Mouse (Mus musculus) midbrain, embryonic 16.5 days (tissue): ENCODE data around the gene Olfr668. TPM values are rescaled to one million over a fixed set of nuclear protein-coding genes. Genes with fewer than 3 reads are reported as not detected.
"Not testable (repeated sequence)": the region's sequence is repeated elsewhere in the genome, so short reads cannot be mapped to it uniquely, and the experiment has no call there.

ENCODE experiments used
- ATAC-seq: fragments of 200-750 bp; cut with Nextera tagmentation; 2 replicates; pipeline ENCODE4 v1.8.0; 2017; ENCODE audit warnings: moderate TSS enrichment
- H3K27ac ChIP-seq: fragments of 300-500 bp; sonication (generic); 2 replicates; pipeline ENCODE4 v1.5.1; 2014; ENCODE audit warnings: mild to moderate bottlenecking, low read length, mixed read lengths
- H3K27me3 ChIP-seq: fragments of 300-500 bp; sonication (generic); 2 replicates; pipeline ENCODE4 v1.6.1; 2014; ENCODE audit warnings: low read depth, low read length, mixed read lengths; ENCODE audit not compliant: control insufficient read depth, insufficient read depth
- H3K36me3 ChIP-seq: fragments of 300-500 bp; sonication (generic); 2 replicates; pipeline ENCODE4 v1.6.1; 2014; ENCODE audit warnings: mild to moderate bottlenecking, low read length, moderate library complexity, mixed read lengths; ENCODE audit not compliant: control insufficient read depth, insufficient read depth
- H3K4me1 ChIP-seq: fragments of 300-500 bp; sonication (generic); 2 replicates; pipeline ENCODE4 v1.6.1; 2014; ENCODE audit warnings: mild to moderate bottlenecking, low read length, mixed read lengths; ENCODE audit not compliant: control insufficient read depth, insufficient read depth
- H3K4me2 ChIP-seq: fragments of 300-500 bp; sonication (generic); 2 replicates; pipeline ENCODE4 v1.6.1; 2014; ENCODE audit warnings: mild to moderate bottlenecking, low read length, mixed read lengths
- H3K4me3 ChIP-seq: fragments of 300-500 bp; sonication (generic); 2 replicates; pipeline ENCODE4 v1.5.1; 2014; ENCODE audit warnings: low read depth, mild to moderate bottlenecking, low read length, moderate library complexity, mixed read lengths
- H3K9ac ChIP-seq: fragments of 300-500 bp; sonication (generic); 2 replicates; pipeline ENCODE4 v1.6.1; 2014; ENCODE audit warnings: low read depth, low read length, mixed read lengths
- H3K9me3 ChIP-seq: fragments of 300-500 bp; sonication (generic); replicated peaks from 2 replicates; pipeline ENCODE4 v1.6.1; 2014; ENCODE audit warnings: mild to moderate bottlenecking, low read length, mixed read lengths; ENCODE audit not compliant: control insufficient read depth, poor library complexity, severe bottlenecking
- WGBS: fragments of 180-500 bp; shearing (Covaris S2); extraction: QIAGEN DNeasy Blood & Tissue Kit; methylation state at CpG from one replicate; pipeline ENCODE4 v1.1.7; 2014; 5-methylcytosine and 5-hydroxymethylcytosine counted together
- polyA plus RNA-seq: library from polyadenylated mRNA; unstranded; fragments of >200 nt; fragmentation: Nextera tagmentation; extraction: Ambion mirVana; gene quantifications from 2 replicates; pipeline ENCODE4 v1.2.1, GENCODE M21; 2015

The Olfr668 gene
- polyA plus RNA-seq: not detected in 2 replicates

GRCm38 (mm10) chr7:104927957-104928356 lies at the start of gene Olfr668:
Gene Olfr668, minus strand, starts transcription at chr7:104928057.
- WGBS: 86% methylated on average over 1 of the region's 1 CpGs

DNA sequence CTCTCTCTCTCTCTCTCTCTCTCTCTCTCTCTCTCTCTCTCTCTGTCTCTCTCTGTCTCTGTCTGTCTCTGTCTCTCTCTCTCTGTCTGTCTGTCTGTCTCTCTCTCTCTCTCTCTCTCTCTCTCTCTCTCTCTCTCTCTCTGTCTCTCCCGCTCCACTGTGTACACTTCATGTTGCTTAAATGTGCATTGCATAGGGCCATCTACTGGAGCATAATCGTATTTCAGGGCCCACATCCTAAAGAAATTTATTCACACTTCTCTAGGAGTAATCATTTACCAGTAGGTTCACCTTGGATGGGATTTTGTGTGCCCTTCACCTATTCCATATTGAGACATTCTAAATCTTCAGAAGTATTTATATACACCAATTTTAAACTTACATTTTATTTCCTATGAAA lies 44.6 kb upstream of the Olfr668 start:
- not testable (repeated sequence) for H3K4me1 ChIP-seq, H3K9me3 ChIP-seq, H3K9ac ChIP-seq, H3K4me2 ChIP-seq, H3K27me3 ChIP-seq, H3K4me3 ChIP-seq, H3K36me3 ChIP-seq, H3K27ac ChIP-seq, ATAC-seq
- WGBS: 64% methylated on average over 2 of the region's 2 CpGs

More at GRCm38 (mm10) chr7:104927957-104928356, at the start of gene Olfr668:
- no peak for ATAC-seq
- no peaks in the 10 kb centered on the region for H3K4me1 ChIP-seq
- H3K36me3 ChIP-seq: no peaks in the 10 kb centered on the region
- H3K27ac ChIP-seq: no peak within 1 kb of the TSS
- no peaks in the 10 kb centered on the region for H3K27me3 ChIP-seq
- H3K9me3 ChIP-seq: no peaks in the 10 kb centered on the region
- H3K4me3 ChIP-seq: no peak within 1 kb of the TSS
- H3K9ac ChIP-seq: no peak within 1 kb of the TSS
- H3K4me2 ChIP-seq: no peak within 1 kb of the TSS

- Histone ChIP-seq H3K4me1 (no peaks in the 10 kb centered on the region), H3K9me3 (no peaks in the 10 kb centered on the region), H3K27ac (no peak within 1 kb of the TSS), H3K4me2 (no peak within 1 kb of the TSS), H3K9ac (no peak within 1 kb of the TSS), H3K36me3 (no peaks in the 10 kb centered on the region), H3K4me3 (no peak within 1 kb of the TSS), H3K27me3 (no peaks in the 10 kb centered on the region)
- no peak for ATAC-seq
- WGBS: 64% methylated on average over 1 of the region's 1 CpGs
Measured at GRCm38 (mm10) chr7:104962520-104962919, 34.7 kb upstream of the Olfr668 start, which contains the start of gene Olfr670. Gene Olfr670, minus strand, starts transcription at chr7:104962620.

GRCm38 (mm10) chr7:104950234-104950633 lies 22.4 kb upstream of the Olfr668 start:
- not testable (repeated sequence) for ATAC-seq, H3K27me3 ChIP-seq, H3K4me1 ChIP-seq, H3K9ac ChIP-seq, H3K27ac ChIP-seq, H3K9me3 ChIP-seq, H3K36me3 ChIP-seq, H3K4me3 ChIP-seq, H3K4me2 ChIP-seq
- 94% methylated on average over 16 of the region's 16 CpGs for WGBS

DNA sequence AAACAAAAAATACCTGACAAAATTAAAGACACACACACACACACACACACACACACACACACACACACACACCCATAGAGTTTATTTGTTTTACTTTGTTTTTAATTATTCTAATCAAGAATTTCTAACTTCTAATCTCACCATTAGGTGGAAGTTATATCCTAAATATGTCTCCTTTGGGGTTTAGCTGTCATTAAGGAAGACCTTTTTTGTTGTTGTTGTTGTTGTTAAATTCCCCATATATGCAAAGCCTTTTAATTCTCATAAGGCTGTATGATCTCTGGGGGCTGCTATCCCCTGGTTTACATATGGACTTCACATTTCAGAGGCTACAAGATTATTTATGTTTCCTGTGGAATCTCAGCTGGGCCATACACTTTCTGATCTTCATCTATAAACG lies 6.1 kb upstream of the Olfr668 start, which contains the start of gene Olfr669:
Gene Olfr669 (plus strand): TSS at position 301 of the 400 bp plus-strand sequence.
- Histone ChIP-seq H3K4me2 (no peak within 1 kb of the TSS), H3K9ac (no peak within 1 kb of the TSS), H3K27ac (no peak within 1 kb of the TSS), H3K36me3 (no peaks in the 10 kb centered on the region), H3K4me3 (no peak within 1 kb of the TSS), H3K9me3 (no peaks in the 10 kb centered on the region), H3K4me1 (no peaks in the 10 kb centered on the region), H3K27me3 (no peaks in the 10 kb centered on the region)
- WGBS: 93% methylated on average over 1 of the region's 1 CpGs
- ATAC-seq: no peak

GRCm38 (mm10) chr7:104921382-104921781 lies 6.5 kb downstream of the Olfr668 start, which contains the start of gene Olfr667:
Gene Olfr667, minus strand, starts transcription at chr7:104921482.
- Histone ChIP-seq H3K36me3 (no peaks in the 10 kb centered on the region), H3K9ac (no peak within 1 kb of the TSS), H3K27me3 (no peaks in the 10 kb centered on the region), H3K4me2 (no peak within 1 kb of the TSS), H3K27ac (no peak within 1 kb of the TSS), H3K4me1 (no peaks in the 10 kb centered on the region), H3K9me3 (no peaks in the 10 kb centered on the region), H3K4me3 (no peak within 1 kb of the TSS)
- WGBS: 85% methylated on average over 1 of the region's 1 CpGs
- no peak for ATAC-seq

DNA sequence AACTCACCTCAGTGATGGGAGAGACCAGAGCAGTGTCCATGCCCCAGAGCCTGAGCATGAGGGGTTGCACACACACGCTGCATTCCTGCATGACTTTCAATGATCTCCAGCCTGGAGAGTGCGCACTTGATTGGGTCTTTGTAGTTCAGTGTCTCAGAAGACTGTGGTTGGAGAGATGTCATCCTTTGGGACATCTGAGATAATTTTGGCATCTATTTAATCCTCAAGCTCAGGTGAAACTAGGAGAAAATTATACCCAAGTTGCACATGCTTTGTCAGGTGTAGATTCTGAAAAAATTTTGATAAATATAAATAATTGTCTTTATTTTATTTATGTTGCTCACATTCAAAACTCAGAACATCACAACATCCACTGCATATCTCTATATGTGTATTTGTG lies 32.0 kb downstream of the Olfr668 start, which contains the start of gene Olfr666:
Gene Olfr666 (minus strand): TSS at position 101 of the 400 bp plus-strand sequence.
- H3K27ac ChIP-seq: no peak within 1 kb of the TSS
- H3K9me3 ChIP-seq: no peaks in the 10 kb centered on the region
- no peak for ATAC-seq
- H3K4me1 ChIP-seq: no peaks in the 10 kb centered on the region
- H3K36me3 ChIP-seq: no peaks in the 10 kb centered on the region
- H3K27me3 ChIP-seq: no peaks in the 10 kb centered on the region
- H3K4me2 ChIP-seq: no peak within 1 kb of the TSS
- no peak within 1 kb of the TSS for H3K4me3 ChIP-seq
- 95% methylated on average over 2 of the region's 2 CpGs for WGBS
- no peak within 1 kb of the TSS for H3K9ac ChIP-seq

DNA sequence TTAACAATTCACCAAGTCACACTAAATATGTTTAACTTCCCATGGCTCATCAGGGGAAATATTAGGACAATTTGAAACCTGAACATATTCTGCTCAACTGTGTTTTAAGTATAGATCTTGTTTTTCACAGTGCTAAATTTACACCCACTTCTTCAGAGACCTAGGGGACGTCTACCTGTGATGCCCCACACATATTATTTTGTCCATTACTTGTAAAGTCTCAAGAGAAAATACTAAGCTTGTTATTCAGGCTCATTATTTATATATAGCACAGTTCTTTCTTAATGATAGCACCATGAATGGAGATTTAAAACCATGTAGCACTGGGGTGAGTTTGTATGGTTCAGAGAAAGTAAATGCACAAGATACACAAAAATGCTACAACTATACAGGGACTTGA lies 50.1 kb downstream of the Olfr668 start, which contains the start of gene Olfr665:
Gene Olfr665 (plus strand): TSS at position 301 of the 400 bp plus-strand sequence.
- H3K4me3 ChIP-seq: no peak within 1 kb of the TSS
- no peaks in the 10 kb centered on the region for H3K9me3 ChIP-seq
- no peak within 1 kb of the TSS for H3K4me2 ChIP-seq
- no peaks in the 10 kb centered on the region for H3K27me3 ChIP-seq
- no peaks in the 10 kb centered on the region for H3K4me1 ChIP-seq
- no peaks in the 10 kb centered on the region for H3K36me3 ChIP-seq
- ATAC-seq: no peak
- H3K9ac ChIP-seq: no peak within 1 kb of the TSS
- H3K27ac ChIP-seq: no peak within 1 kb of the TSS
- 47% methylated on average over 1 of the region's 1 CpGs for WGBS
